Mouse (Mus musculus) erythroblast, embryonic 14.5 days (primary cell): ENCODE measurements around the gene Polr1d.

Source experiments
- GATA1 ChIP-seq: IDR thresholded peaks from 2 replicates; pipeline ENCODE4 v1.6.1; 2012; ENCODE audit warnings: low read length, inconsistent platforms, mixed read lengths
- TAL1 ChIP-seq: IDR thresholded peaks from 3 replicates; pipeline ENCODE4 v1.6.1; 2012; ENCODE audit warnings: low read length, inconsistent platforms, mixed read lengths

GRCm38 (mm10) chr5:147060024-147060423 is 16.8 kb upstream of the Polr1d start:
- TF ChIP-seq GATA1 (no peak), TAL1 (no peak)
